Mouse (Mus musculus) liver, postnatal 0 days (tissue): ENCODE measurements around the gene Sipa1.
A peak's percentile ranks its signal among the peaks of the same experiment; 100 is the strongest.

Experiments used
- CTCF ChIP-seq: sonication (generic); IDR thresholded peaks from 2 replicates; pipeline ENCODE4 v1.5.1; 2016; ENCODE audit warnings: antibody characterized with exemption, low read depth
- EP300 ChIP-seq: IDR thresholded peaks from 2 replicates; pipeline ENCODE4 v1.6.1; 2016; ENCODE audit warnings: antibody characterized with exemption, low read depth, mild to moderate bottlenecking

- TF ChIP-seq EP300 (peak; percentile 47; the same call in 1 of the 2 replicates), CTCF (peak; percentile 33; the same call in 1 of the 2 replicates)
Measured at GRCm38 (mm10) chr19:5688200-5689087, 24.9 kb upstream of the Sipa1 start, which contains the start of the genes Map3k11 and Pcnx3.
